ENCODE assay signal across 24 mouse cellular contexts in the genomic region with DNA sequence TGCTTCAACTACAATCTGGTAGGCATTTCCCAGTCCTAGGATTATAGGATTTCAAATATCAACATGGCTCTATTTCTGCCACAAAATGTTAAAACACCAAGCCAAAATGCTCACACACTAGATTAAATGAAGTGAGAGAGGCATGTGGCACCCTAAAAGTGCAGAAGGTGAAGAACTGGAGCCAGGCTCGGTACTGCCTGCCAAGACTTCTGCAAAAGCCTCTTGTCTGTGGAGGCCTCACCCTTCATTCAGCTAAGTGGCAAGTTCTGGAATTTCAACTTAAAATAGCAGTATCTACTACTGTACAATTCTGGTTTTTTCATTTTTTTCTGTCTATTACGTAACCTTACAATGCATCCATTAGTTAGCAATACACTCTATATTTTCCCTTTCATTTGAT.
DNase-seq lines count a peak whose midpoint lies in the region; ATAC-seq and TF ChIP-seq lines count a peak whose summit lies in the region.
"Had no signal": no experiment of that assay in that cellular context is flagged by ENCODE, and none has a peak within 500 bp of the region (broad histone marks: within the 10 kb centered on the region; RNA-seq: fewer than 3 reads in every experiment).

No protein-coding gene starts in this region.

- H3K4me1 ChIP-seq in kidney, embryonic 16.5 days (ENCODE audit: insufficient read depth, low read length), result peaks cover 27% of the 10 kb centered on the region
- 0 out of 2 replicates have a peak, but pooled peaks cover 5% of the 10 kb centered on the region for H3K4me1 ChIP-seq in lung, postnatal 0 days (ENCODE audit: insufficient read depth, low read depth, low read length)
- H3K4me1 ChIP-seq in hindbrain, embryonic 10.5 days (replicated peaks), result peaks cover 8% of the 10 kb centered on the region
- H3K4me1 ChIP-seq: liver, embryonic 15.5 days; midbrain, embryonic 13.5 days; neural tube, embryonic 12.5 days had no signal

- no peak overlapping the region for H3K4me3 ChIP-seq in kidney, embryonic 16.5 days (ENCODE audit: low read length)
- H3K4me3 ChIP-seq in lung, postnatal 0 days (ENCODE audit: low read depth, low read length), result no peak overlapping the region
- no peak overlapping the region for H3K4me3 ChIP-seq in hindbrain, embryonic 10.5 days
- H3K4me3 ChIP-seq: embryonic facial prominence, embryonic 12.5 days; heart, adult 2 months; heart, embryonic 15.5 days; limb, embryonic 15.5 days; liver, embryonic 15.5 days; midbrain, embryonic 13.5 days; neural tube, embryonic 12.5 days had no signal

- no peaks in the 10 kb centered on the region for H3K36me3 ChIP-seq in kidney, embryonic 16.5 days (ENCODE audit: insufficient read depth, low read length)
- no peaks in the 10 kb centered on the region for H3K36me3 ChIP-seq in lung, postnatal 0 days (ENCODE audit: insufficient read depth, low read length)
- H3K36me3 ChIP-seq in hindbrain, embryonic 10.5 days, result no peaks in the 10 kb centered on the region
- H3K36me3 ChIP-seq: embryonic facial prominence, embryonic 12.5 days; heart, embryonic 15.5 days; limb, embryonic 15.5 days; liver, embryonic 15.5 days; midbrain, embryonic 13.5 days; neural tube, embryonic 12.5 days had no signal

- peak overlapping the region; percentile 34; the same call in 1 of the 2 replicates for H3K27ac ChIP-seq in kidney, embryonic 16.5 days (ENCODE audit: low read length)
- no peak overlapping the region for H3K27ac ChIP-seq in lung, postnatal 0 days (ENCODE audit: low read length)
- no peak overlapping the region for H3K27ac ChIP-seq in hindbrain, embryonic 10.5 days
- H3K27ac ChIP-seq: embryonic facial prominence, embryonic 12.5 days; heart, adult 2 months; heart, embryonic 15.5 days; hindbrain, postnatal 0 days; limb, embryonic 15.5 days; liver, embryonic 15.5 days; midbrain, embryonic 13.5 days; neural tube, embryonic 12.5 days had no signal

- H3K9me3 ChIP-seq in kidney, embryonic 16.5 days (ENCODE audit: low read length), result peaks cover 3% of the 10 kb centered on the region; the same call in 1 of the 2 replicates
- H3K9me3 ChIP-seq in lung, postnatal 0 days (ENCODE audit: low read length), result no peaks in the 10 kb centered on the region
- H3K9me3 ChIP-seq in hindbrain, embryonic 10.5 days, result no peaks in the 10 kb centered on the region
- H3K9me3 ChIP-seq: embryonic facial prominence, embryonic 12.5 days; heart, embryonic 15.5 days; limb, embryonic 15.5 days; liver, embryonic 15.5 days; midbrain, embryonic 13.5 days; neural tube, embryonic 12.5 days had no signal

- H3K9ac ChIP-seq in kidney, embryonic 16.5 days (replicated peaks; ENCODE audit: low read length), result no peak overlapping the region
- no peak overlapping the region for H3K9ac ChIP-seq in lung, postnatal 0 days (replicated peaks; ENCODE audit: low read depth)
- H3K9ac ChIP-seq: embryonic facial prominence, embryonic 12.5 days; heart, embryonic 15.5 days; limb, embryonic 15.5 days; liver, embryonic 15.5 days; midbrain, embryonic 13.5 days; neural tube, embryonic 12.5 days had no signal

- WGBS in kidney, embryonic 16.5 days, result 85% methylated on average over 2 of the region's 2 CpGs
- 36% methylated on average over 2 of the region's 2 CpGs for WGBS in lung, postnatal 0 days
- 90% methylated on average over 2 of the region's 2 CpGs for WGBS in hindbrain, embryonic 10.5 days

- no peak for TF ChIP-seq CTCF in lung, postnatal 0 days (IDR thresholded peaks at IDR 0.05)

- H3K4me2 ChIP-seq in kidney, embryonic 16.5 days (replicated peaks; ENCODE audit: low read depth, low read length), result no peak overlapping the region
- H3K4me2 ChIP-seq in lung, postnatal 0 days (replicated peaks; ENCODE audit: low read depth, low read length), result no peak overlapping the region
- H3K4me2 ChIP-seq: embryonic facial prominence, embryonic 12.5 days; heart, embryonic 15.5 days; limb, embryonic 15.5 days; liver, embryonic 15.5 days; midbrain, embryonic 13.5 days; neural tube, embryonic 12.5 days had no signal

- peak; percentile 33 to 48 for DNase-seq in cerebellum, postnatal 14 days
- DNase-seq in cerebellum, postnatal 4 days (ENCODE audit: low spot score in 2 of 2), result no peak
- DNase-seq in kidney, postnatal 14 days, result no peak
- peak; percentile 15 for DNase-seq in Muller cell, postnatal 12 days (ENCODE audit: inconsistent ontology term)
- DNase-seq in lung, postnatal 0 days (ENCODE audit: low spot score), result peak; percentile 55
- no peak for DNase-seq in hindbrain, embryonic 10.5 days (ENCODE audit: low spot score)
- DNase-seq in heart, adult 9 months (ENCODE audit: low spot score in 2 of 2), result no peak
- DNase-seq: adrenal gland, postnatal 25 days; cerebellum, adult 2 months; gastrocnemius, postnatal 10 days; heart, adult 2 months; kidney, postnatal 25 days; right cerebral cortex, adult 18-20 months; thymus, postnatal 14 days had no signal

- ATAC-seq in kidney, embryonic 16.5 days (ENCODE audit: low FRiP score, low TSS enrichment), result no peak
- peak; percentile 57 for ATAC-seq in lung, postnatal 0 days
- ATAC-seq: activated CD4-positive, CD25-positive, alpha-beta regulatory T cell, adult 4 months; CD4-positive, CD25-positive, alpha-beta regulatory T cell, adult 4 months; hindbrain, postnatal 0 days had no signal

- no peak for TF ChIP-seq EP300 in lung, postnatal 0 days (IDR thresholded peaks at IDR 0.05)

- no peaks in the 10 kb centered on the region for H3K27me3 ChIP-seq in kidney, embryonic 16.5 days (ENCODE audit: insufficient read depth, low read length)
- no peaks in the 10 kb centered on the region for H3K27me3 ChIP-seq in lung, postnatal 0 days (replicated peaks; ENCODE audit: insufficient read depth, low read length)
- no peaks in the 10 kb centered on the region for H3K27me3 ChIP-seq in hindbrain, embryonic 10.5 days (ENCODE audit: insufficient read depth, poor library complexity, severe bottlenecking)
- H3K27me3 ChIP-seq: embryonic facial prominence, embryonic 12.5 days; heart, embryonic 15.5 days; limb, embryonic 15.5 days; liver, embryonic 15.5 days; midbrain, embryonic 13.5 days; neural tube, embryonic 12.5 days had no signal

Comparison
In these comparisons a context has a peak if more than half of its experiments do, and no peak if none do; other contexts are left out.
1. DNase-seq: peak in cerebellum, postnatal 14 days (2 of 2), Muller cell, postnatal 12 days (single experiment) and lung, postnatal 0 days (single experiment); none in cerebellum, postnatal 4 days (0 of 2), kidney, postnatal 14 days (single experiment), hindbrain, embryonic 10.5 days (single experiment) and heart, adult 9 months (0 of 2).